Mouse (Mus musculus): ENCODE measurements around the gene Pdcl3.

Pdcl3 gene

GRCm38 (mm10) chr1:38985308-38985707 is at the start of gene Pdcl3:
Gene Pdcl3 (plus strand): TSS chr1:38985608.
- no peak for DNase-seq

- DNase-seq = peak; percentile 66 to 69
These were observed 48.6 kb upstream of the Pdcl3 start for GRCm38 (mm10) chr1:38936780-38937179.

GRCm38 (mm10) chr1:38938849-38939248 is 46.6 kb upstream of the Pdcl3 start, which contains the start of gene Nms:
Gene Nms (plus strand): TSS chr1:38939149.
- DNase-seq = no peak

GRCm38 (mm10) chr1:38939608-38940007 is 45.8 kb upstream of the Pdcl3 start:
- DNase-seq = no peak

GRCm38 (mm10) chr1:38956457-38956856 is 29.0 kb upstream of the Pdcl3 start:
- DNase-seq = no peak

- DNase-seq = no peak
These were observed 16.3 kb upstream of the Pdcl3 start for GRCm38 (mm10) chr1:38969116-38969515.

GRCm38 (mm10) chr1:38971712-38972111 is 13.7 kb upstream of the Pdcl3 start:
- no peak for DNase-seq

- no peak for DNase-seq
These were observed 12.3 kb upstream of the Pdcl3 start for GRCm38 (mm10) chr1:38972986-38973592.

- DNase-seq = no peak
These were observed 5.5 kb upstream of the Pdcl3 start for GRCm38 (mm10) chr1:38979953-38980352.

GRCm38 (mm10) chr1:38983870-38984269 is 1.5 kb upstream of the Pdcl3 start:
- DNase-seq = no peak

- peak; percentile 98 to 99 for DNase-seq
These were observed 1.9 kb downstream of the Pdcl3 start for GRCm38 (mm10) chr1:38987080-38987864.

- no peak for DNase-seq
These were observed 2.4 kb downstream of the Pdcl3 start for GRCm38 (mm10) chr1:38987865-38988211.

GRCm38 (mm10) chr1:38988357-38988756 is 2.9 kb downstream of the Pdcl3 start:
- no peak for DNase-seq

GRCm38 (mm10) chr1:38992365-38992764 is 7.0 kb downstream of the Pdcl3 start:
- DNase-seq = peak; percentile 75 to 82

GRCm38 (mm10) chr1:39001106-39001505 is 15.7 kb downstream of the Pdcl3 start:
- peak; percentile 89 to 91 for DNase-seq

- no peak for DNase-seq
These were observed 20.4 kb downstream of the Pdcl3 start for GRCm38 (mm10) chr1:39005751-39006354.

GRCm38 (mm10) chr1:39006830-39007829 is 21.7 kb downstream of the Pdcl3 start:
- no peak for DNase-seq

GRCm38 (mm10) chr1:39010583-39011021 is 25.2 kb downstream of the Pdcl3 start:
- DNase-seq = peak; percentile 82 to 91

- no peak for DNase-seq
These were observed 27.2 kb downstream of the Pdcl3 start for GRCm38 (mm10) chr1:39012576-39012975.

- DNase-seq = no peak
These were observed 28.4 kb downstream of the Pdcl3 start for GRCm38 (mm10) chr1:39013843-39014242.

- no peak for DNase-seq
These were observed 30.1 kb downstream of the Pdcl3 start for GRCm38 (mm10) chr1:39015529-39015928.

GRCm38 (mm10) chr1:39017871-39018270 is 32.5 kb downstream of the Pdcl3 start:
- no peak for DNase-seq

GRCm38 (mm10) chr1:39025142-39025541 is 39.7 kb downstream of the Pdcl3 start:
- DNase-seq = peak; percentile 60 to 65
